ENCODE assay signal across 9 mouse cellular contexts in genomic region chr6:112191032-112191431, GRCm38 (mm10).
DNase-seq lines count a peak whose midpoint lies in the region; ATAC-seq and TF ChIP-seq lines count a peak whose summit lies in the region.
"Had no signal": no experiment of that assay in that cellular context is flagged by ENCODE, and none has a peak within 500 bp of the region (broad histone marks: within the 10 kb centered on the region; RNA-seq: fewer than 3 reads in every experiment).

No protein-coding gene starts in this region.

- no peak overlapping the region for H3K4me2 ChIP-seq in heart, postnatal 0 days (ENCODE audit: low read depth, low read length)
- H3K4me2 ChIP-seq: stomach, embryonic 15.5 days had no signal

- H3K4me1 ChIP-seq in heart, postnatal 0 days (ENCODE audit: control insufficient read depth, insufficient read depth) = no peaks in the 10 kb centered on the region
- H3K4me1 ChIP-seq: stomach, embryonic 15.5 days had no signal

- ATAC-seq in heart, postnatal 0 days (ENCODE audit: insufficient read depth, low read depth) = no peak
- peak; percentile 46 to 69; a peak in 2 of 4 replicates for ATAC-seq in hematopoietic stem cell, adult 5-6 weeks (replicated peaks in 1 of 2; ENCODE audit: insufficient read depth in 1 of 2, low FRiP score in 2 of 2, low TSS enrichment in 1 of 2, low read depth in 1 of 2, poor library complexity in 2 of 2, severe bottlenecking in 2 of 2)

- TF ChIP-seq CTCF in heart, postnatal 0 days (IDR thresholded peaks at IDR 0.05; ENCODE audit: low read depth) = peak; percentile 88

- no peak overlapping the region for H3K4me3 ChIP-seq in heart, postnatal 0 days (ENCODE audit: low read depth, low read length)
- H3K4me3 ChIP-seq: stomach, embryonic 15.5 days had no signal

- no peak overlapping the region for H3K27ac ChIP-seq in heart, postnatal 0 days (ENCODE audit: low read depth)
- H3K27ac ChIP-seq: stomach, embryonic 15.5 days had no signal

- no peak overlapping the region for H3K9ac ChIP-seq in heart, postnatal 0 days (replicated peaks; ENCODE audit: low read depth, low read length)
- H3K9ac ChIP-seq: stomach, embryonic 15.5 days had no signal

- no peaks in the 10 kb centered on the region for H3K27me3 ChIP-seq in heart, postnatal 0 days (ENCODE audit: control insufficient read depth, insufficient read depth, low read length)
- H3K27me3 ChIP-seq: stomach, embryonic 15.5 days had no signal

- 45% methylated on average over 6 of the region's 6 CpGs for WGBS in heart, postnatal 0 days

- no peaks in the 10 kb centered on the region for H3K36me3 ChIP-seq in heart, postnatal 0 days (replicated peaks; ENCODE audit: control insufficient read depth, insufficient read depth, low read length)
- H3K36me3 ChIP-seq: stomach, embryonic 15.5 days had no signal

- no peaks in the 10 kb centered on the region for H3K9me3 ChIP-seq in heart, postnatal 0 days (replicated peaks; ENCODE audit: control insufficient read depth, low read length)
- H3K9me3 ChIP-seq: stomach, embryonic 15.5 days had no signal

- peak; percentile 37 for DNase-seq in heart, postnatal 0 days (ENCODE audit: low spot score)
- DNase-seq in heart, adult 11 months = no peak
- peak; percentile 58 for DNase-seq in adrenal gland, adult 2 months
- peak; percentile 73 for DNase-seq in embryo, embryonic 9.5 days (ENCODE audit: extremely low spot score)
- peak; percentile 80 to 85 for DNase-seq in left cerebral cortex, adult 18-20 months (ENCODE audit: low spot score in 2 of 2)
- peak; percentile 73 for DNase-seq in mesoderm, embryonic 11.5 days (ENCODE audit: low read depth, low spot score)
- peak; percentile 32 for DNase-seq in thymus, postnatal 25 days

- TF ChIP-seq EP300 in heart, postnatal 0 days (IDR thresholded peaks at IDR 0.05; ENCODE audit: low read depth) = no peak
